Mouse (Mus musculus) erythroblast, embryonic 14.5 days (primary cell): ENCODE results near the gene Cryz.

ENCODE experiments used
- GATA1 ChIP-seq: IDR thresholded peaks from 2 replicates; pipeline ENCODE4 v1.6.1; 2012; ENCODE audit warnings: low read length, inconsistent platforms, mixed read lengths
- TAL1 ChIP-seq: IDR thresholded peaks from 3 replicates; pipeline ENCODE4 v1.6.1; 2012; ENCODE audit warnings: low read length, inconsistent platforms, mixed read lengths

- no peak for TF ChIP-seq GATA1
- no peak for TF ChIP-seq TAL1
Observed at GRCm38 (mm10) chr3:154651192-154651821, 54.8 kb downstream of the Cryz start.
